Mouse (Mus musculus) MEL (cell line): ENCODE measurements at regions not wholly inside any gene's neighbourhood (a gene's known extent, or its start where the extent isn't known, plus 50 kb on each side); places are given as distances from the start of the nearest gene placed in this dataset.

ENCODE experiments used
- CTCF ChIP-seq, 3 experiments: IDR thresholded peaks in 2 of 3; conservative IDR thresholded peaks in 1 of 3; 2 replicates each; pipeline ENCODE4 v1.5.1; 2011 to 2012; ENCODE audit warnings: low read length in 3 of 3, low read depth in 2 of 3, mild to moderate bottlenecking in 2 of 3, improper control_type of control experiment in 1 of 3, inconsistent platforms in 1 of 3, mixed read lengths in 1 of 3, moderate library complexity in 1 of 3; ENCODE audit not compliant: control insufficient read depth in 1 of 3, insufficient read depth in 1 of 3, poor library complexity in 1 of 3, severe bottlenecking in 1 of 3
- EP300 ChIP-seq, 2 experiments: IDR thresholded peaks; 2 replicates each; pipeline ENCODE4 v1.6.1; 2011; ENCODE audit warnings: improper control_type of control experiment in 2 of 2, low read length in 2 of 2, low read depth in 1 of 2, mild to moderate bottlenecking in 1 of 2
- GABPA ChIP-seq: IDR thresholded peaks from 2 replicates; pipeline ENCODE4 v1.6.1; 2012; ENCODE audit warnings: low read depth, mild to moderate bottlenecking, inconsistent platforms, low read length, improper control_type of control experiment, moderate library complexity
- JUND ChIP-seq: IDR thresholded peaks from 2 replicates; pipeline ENCODE4 v1.6.1; 2011; ENCODE audit warnings: low read depth, mild to moderate bottlenecking, improper control_type of control experiment, low read length
- MYC ChIP-seq: IDR thresholded peaks from 2 replicates; pipeline ENCODE4 v1.6.1; 2011; ENCODE audit warnings: low read depth, mild to moderate bottlenecking, low read length, improper control_type of control experiment, moderate library complexity
- POLR2A ChIP-seq, 2 experiments: IDR thresholded peaks; 2 replicates each; pipeline ENCODE4 v1.6.1; 2011 to 2012; ENCODE audit warnings: low read length in 2 of 2, mild to moderate bottlenecking in 2 of 2, control low read depth in 1 of 2, improper control_type of control experiment in 1 of 2, low read depth in 1 of 2, moderate library complexity in 1 of 2; ENCODE audit not compliant: control insufficient read depth in 1 of 2, insufficient read depth in 1 of 2, poor library complexity in 1 of 2
- POLR2AphosphoS2 ChIP-seq: IDR thresholded peaks from 2 replicates; pipeline ENCODE4 v1.6.1; 2011; ENCODE audit warnings: low read length, improper control_type of control experiment
- RAD21 ChIP-seq: IDR thresholded peaks from 2 replicates; pipeline ENCODE4 v1.6.1; 2011; ENCODE audit warnings: mild to moderate bottlenecking, low read depth, low read length, improper control_type of control experiment
- TBP ChIP-seq: IDR thresholded peaks from 2 replicates; pipeline ENCODE4 v1.8.0; 2011; ENCODE audit warnings: low read depth, low read length, improper control_type of control experiment
- UBTF ChIP-seq: IDR thresholded peaks from 2 replicates; pipeline ENCODE4 v1.6.1; 2012; ENCODE audit warnings: low read depth, mild to moderate bottlenecking, inconsistent platforms, low read length, improper control_type of control experiment, moderate library complexity, borderline replicate concordance; ENCODE audit not compliant: insufficient read depth

GRCm38 (mm10) chr3:34728282-34728681, 78.1 kb downstream of the Sox2 start:
- TF ChIP-seq UBTF = no peak
- no peak for TF ChIP-seq POLR2A (IDR thresholded peaks at IDR 0.05; ENCODE audit: control insufficient read depth in 1 of 2, insufficient read depth in 1 of 2, low read depth in 1 of 2, low read length in 2 of 2, poor library complexity in 1 of 2)
- TF ChIP-seq MYC = no peak
- TF ChIP-seq CTCF (IDR thresholded peaks at IDR 0.05 in 2 of 3, conservative IDR thresholded peaks at IDR 0.05 in 1 of 3; ENCODE audit: control insufficient read depth in 1 of 3, insufficient read depth in 1 of 3, low read depth in 2 of 3, low read length in 3 of 3, poor library complexity in 1 of 3, severe bottlenecking in 1 of 3) = no peak
- no peak for TF ChIP-seq POLR2AphosphoS2
- TF ChIP-seq JUND = no peak
- no peak for TF ChIP-seq TBP
- TF ChIP-seq RAD21 = no peak
- no peak for TF ChIP-seq GABPA
- no peak for TF ChIP-seq EP300 (IDR thresholded peaks at IDR 0.05; ENCODE audit: low read depth in 1 of 2, low read length in 2 of 2)
